Mouse (Mus musculus) ES-E14 (cell line): ENCODE measurements around the gene Gmpr. TPM values are rescaled to one million over a fixed set of nuclear protein-coding genes. Genes with fewer than 3 reads are reported as not detected.

Source experiments
- DNase-seq: peaks from one replicate; pipeline ENCODE4 v3.0.0-alpha.2; 2013; ENCODE audit warnings: low read depth, low spot score
- H3K27ac ChIP-seq: 2 replicates; pipeline ENCODE4 v1.5.1; 2012; ENCODE audit warnings: low read depth, mild to moderate bottlenecking, low read length, moderate library complexity, mixed read lengths; ENCODE audit not compliant: poor library complexity, insufficient read depth, severe bottlenecking
- H3K36me3 ChIP-seq: 2 replicates; pipeline ENCODE4 v1.6.1; 2012; ENCODE audit warnings: mild to moderate bottlenecking, low read length, moderate library complexity, mixed read lengths; ENCODE audit not compliant: control insufficient read depth, poor library complexity, insufficient read depth, severe bottlenecking
- H3K4me1 ChIP-seq, 2 experiments: fragments of 150-350 bp in 1 of 2; sonication (generic) in 1 of 2; 2 replicates each; pipeline ENCODE4 v1.6.1; 2012; ENCODE audit warnings: low read length in 2 of 2, mild to moderate bottlenecking in 1 of 2, mixed read lengths in 1 of 2; ENCODE audit not compliant: control insufficient read depth in 2 of 2, insufficient read depth in 2 of 2, poor library complexity in 1 of 2
- H3K4me3 ChIP-seq, 2 experiments: fragments of 150-350 bp in 1 of 2; sonication (generic) in 1 of 2; 2 replicates each; pipeline ENCODE4 v1.5.1; 2012; ENCODE audit warnings: low read length in 2 of 2, low read depth in 1 of 2, mild to moderate bottlenecking in 1 of 2, mixed read lengths in 1 of 2; ENCODE audit not compliant: insufficient read depth in 1 of 2, poor library complexity in 1 of 2, severe bottlenecking in 1 of 2
- H3K9ac ChIP-seq: 2 replicates; pipeline ENCODE4 v1.6.1; 2012; ENCODE audit warnings: low read depth, mild to moderate bottlenecking, low read length, mixed read lengths; ENCODE audit not compliant: poor library complexity, insufficient read depth, severe bottlenecking
- H3K9me3 ChIP-seq: fragments of 150-350 bp; sonication (generic); 2 replicates; pipeline ENCODE4 v1.6.1; 2012; ENCODE audit warnings: low read depth, mild to moderate bottlenecking, low read length; ENCODE audit not compliant: control insufficient read depth, insufficient read depth
- CHD2 ChIP-seq: IDR thresholded peaks from 2 replicates; pipeline ENCODE4 v1.6.1; 2014; ENCODE audit warnings: mild to moderate bottlenecking, low read depth, low read length, inconsistent platforms
- HCFC1 ChIP-seq: IDR thresholded peaks from 2 replicates; pipeline ENCODE4 v1.6.1; 2012; ENCODE audit warnings: low read length, inconsistent platforms, borderline replicate concordance; ENCODE audit not compliant: insufficient read depth
- MAFK ChIP-seq: IDR thresholded peaks from 2 replicates; pipeline ENCODE4 v1.6.1; 2014; ENCODE audit warnings: mild to moderate bottlenecking, low read depth, low read length, inconsistent platforms; ENCODE audit not compliant: insufficient read depth
- ZC3H11A ChIP-seq: IDR thresholded peaks from 2 replicates; pipeline ENCODE4 v1.6.1; 2012; ENCODE audit warnings: low read depth, mild to moderate bottlenecking, inconsistent platforms, low read length, borderline replicate concordance
- ZNF384 ChIP-seq: IDR thresholded peaks from 2 replicates; pipeline ENCODE4 v1.6.1; 2012; ENCODE audit warnings: low read depth, low read length, inconsistent platforms
- in situ Hi-C, 2 experiments: fragments of 600-800 bp; cut with MboI; formaldehyde crosslinking; loops; one replicate each; pipeline ENCODE4 v1.15.1; 2025; ENCODE audit warnings: low sequenced_read_pairs in 2 of 2, inconsistent platforms in 1 of 2; ENCODE audit not compliant: unreplicated experiment in 2 of 2
- total RNA-seq: library from RNA; depleted of rRNA; stranded (reverse); fragments of 300-350 nt; gene quantifications from 2 replicates; pipeline ENCODE4 v1.2.3, GENCODE M21; 2012

Gmpr gene
- total RNA-seq, 1 experiment: 9.6 TPM

- no peak overlapping the region for H3K9ac ChIP-seq
- H3K4me1 ChIP-seq: no peaks in the 10 kb centered on the region
- H3K9me3 ChIP-seq: no peaks in the 10 kb centered on the region
- H3K4me3 ChIP-seq: no peak overlapping the region
- no peak for TF ChIP-seq MAFK
- TF ChIP-seq CHD2: no peak
- TF ChIP-seq HCFC1: no peak
- no peak for TF ChIP-seq ZNF384
- TF ChIP-seq ZC3H11A: no peak
- no peaks in the 10 kb centered on the region for H3K36me3 ChIP-seq
- in situ Hi-C loops: no loop called here
- no peak for DNase-seq
- no peak overlapping the region for H3K27ac ChIP-seq
Observed at GRCm38 (mm10) chr13:45577366-45577765, 70.1 kb downstream of the Gmpr start.

DNA sequence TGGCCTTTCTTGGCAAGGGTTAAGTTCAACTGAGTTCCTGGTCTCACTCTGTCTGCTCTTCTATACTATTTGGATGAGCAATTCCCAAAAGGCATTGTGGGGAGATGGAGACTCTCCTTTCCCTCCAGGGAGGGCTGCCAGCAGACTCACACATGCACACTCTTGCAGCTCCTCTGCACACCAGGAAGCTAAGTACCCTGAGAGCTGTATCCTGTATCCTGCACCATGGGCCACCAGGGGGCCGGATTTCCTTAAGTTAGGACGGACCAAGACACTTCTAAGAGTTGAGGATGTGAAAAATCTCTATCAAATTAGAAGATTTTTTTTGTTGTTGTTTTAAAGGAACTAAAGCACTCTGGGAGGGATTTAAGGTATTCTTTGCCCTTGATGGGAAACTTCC, 70.5 kb downstream of the Gmpr start:
- Histone ChIP-seq H3K27ac (no peak overlapping the region), H3K9me3 (no peaks in the 10 kb centered on the region), H3K4me3 (no peak overlapping the region), H3K36me3 (no peaks in the 10 kb centered on the region), H3K4me1 (no peaks in the 10 kb centered on the region), H3K9ac (no peak overlapping the region)
- DNase-seq: no peak
- in situ Hi-C loops: no loop called here
- TF ChIP-seq MAFK: no peak
- no peak for TF ChIP-seq ZNF384
- TF ChIP-seq ZC3H11A: no peak
- no peak for TF ChIP-seq HCFC1
- no peak for TF ChIP-seq CHD2

DNA sequence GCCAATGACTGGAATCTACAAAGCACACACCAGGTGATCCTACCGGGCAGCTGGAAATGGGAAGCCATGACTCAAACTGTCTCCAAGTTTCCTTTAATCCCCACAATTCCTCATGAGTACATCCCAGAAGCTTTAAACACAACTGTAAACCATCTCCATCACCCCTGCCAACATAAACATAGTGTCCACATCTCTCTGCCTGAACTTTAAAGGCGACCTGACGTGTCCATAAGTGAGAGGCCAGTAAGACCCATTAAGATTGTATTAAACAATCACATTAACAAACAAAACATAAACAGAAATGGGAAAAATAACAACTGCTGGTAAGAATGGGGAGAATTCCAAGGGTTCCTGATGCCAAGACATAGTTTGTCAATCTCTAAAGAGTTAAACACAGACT, 72.5 kb downstream of the Gmpr start:
- TF ChIP-seq MAFK (no peak), ZNF384 (no peak), HCFC1 (no peak), CHD2 (no peak), ZC3H11A (no peak)
- Histone ChIP-seq H3K4me3 (no peak overlapping the region), H3K9me3 (no peaks in the 10 kb centered on the region), H3K27ac (no peak overlapping the region), H3K4me1 (peaks cover 0 to 3% of the 10 kb centered on the region in 2 experiments; a peak in 1 of 4 replicates), H3K36me3 (no peaks in the 10 kb centered on the region), H3K9ac (no peak overlapping the region)
- in situ Hi-C loops: no loop called here
- DNase-seq: no peak

- no peak for DNase-seq
- Histone ChIP-seq H3K27ac (no peak overlapping the region), H3K9ac (no peak overlapping the region), H3K9me3 (no peaks in the 10 kb centered on the region), H3K36me3 (no peaks in the 10 kb centered on the region), H3K4me3 (no peak overlapping the region), H3K4me1 (peaks cover 0 to 3% of the 10 kb centered on the region in 2 experiments; a peak in 1 of 4 replicates)
- in situ Hi-C loops: no loop called here
- TF ChIP-seq ZC3H11A (no peak), MAFK (no peak), ZNF384 (no peak), CHD2 (no peak), HCFC1 (no peak)
Observed at GRCm38 (mm10) chr13:45582294-45582693, 75.0 kb downstream of the Gmpr start.

DNA sequence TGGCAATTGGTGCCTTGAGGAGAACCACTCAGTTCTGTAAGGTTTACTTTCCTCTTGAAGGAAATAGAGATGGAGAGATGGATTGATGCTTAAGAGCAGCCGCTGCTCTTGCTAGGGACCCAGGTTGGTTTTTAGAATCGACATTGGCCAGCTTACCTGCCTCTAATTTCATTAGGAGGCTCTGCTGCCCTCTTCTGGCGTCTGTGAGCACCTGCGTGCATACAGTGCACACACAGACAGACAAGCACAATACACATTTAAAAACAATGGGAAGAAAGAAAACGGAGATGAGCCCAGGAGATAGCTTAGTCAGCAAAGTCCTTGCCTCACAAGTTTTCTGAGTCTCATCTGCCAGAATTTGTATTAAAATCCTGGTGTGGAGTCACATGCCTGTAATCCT, 75.8 kb downstream of the Gmpr start:
- Histone ChIP-seq H3K27ac (no peak overlapping the region), H3K9me3 (no peaks in the 10 kb centered on the region), H3K4me3 (no peak overlapping the region), H3K36me3 (no peaks in the 10 kb centered on the region), H3K4me1 (peaks cover 0 to 3% of the 10 kb centered on the region in 2 experiments; a peak in 1 of 4 replicates), H3K9ac (no peak overlapping the region)
- in situ Hi-C loops: no loop called here
- peak; percentile 65 for DNase-seq
- TF ChIP-seq ZC3H11A (no peak), MAFK (peak; percentile 87)
